ENCODE assay signal across 9 mouse cellular contexts in genomic region chr6:23462600-23463280, GRCm38 (mm10).
DNase-seq lines count a peak whose midpoint lies in the region; ATAC-seq lines count a peak whose summit lies in the region.
"Had no signal": no experiment of that assay in that cellular context is flagged by ENCODE, and none has a peak within 500 bp of the region (broad histone marks: within the 10 kb centered on the region; RNA-seq: fewer than 3 reads in every experiment).

No protein-coding gene starts in this region.

- H3K4me2 ChIP-seq in embryonic facial prominence, embryonic 11.5 days (ENCODE audit: low read depth, low read length): no peak overlapping the region

- peak; percentile 77 for DNase-seq in embryonic facial prominence, embryonic 11.5 days (ENCODE audit: low spot score)
- no peak for DNase-seq in embryonic facial prominence, embryonic 10.5 days (ENCODE audit: low spot score)
- peak; percentile 4 for DNase-seq in right cerebral cortex, adult 18-20 months
- DNase-seq in right cerebral cortex, postnatal 4 days: no peak
- DNase-seq in hindbrain, embryonic 10.5 days (ENCODE audit: low spot score): peak; percentile 7
- no peak for DNase-seq in ovary, postnatal 10 days (ENCODE audit: low spot score)
- DNase-seq in MN1 (ENCODE audit: low spot score): no peak

- H3K27ac ChIP-seq in embryonic facial prominence, embryonic 11.5 days (replicated peaks; ENCODE audit: low read depth, low read length): no peak overlapping the region
- no peak overlapping the region for H3K27ac ChIP-seq in embryonic facial prominence, embryonic 10.5 days (replicated peaks)
- no peak overlapping the region for H3K27ac ChIP-seq in hindbrain, embryonic 10.5 days

- H3K9ac ChIP-seq in embryonic facial prominence, embryonic 11.5 days (replicated peaks; ENCODE audit: low read length): peak overlapping the region; percentile 34; the same call in 1 of the 2 replicates

- 27% methylated on average over 8 of the region's 8 CpGs for WGBS in embryonic facial prominence, embryonic 11.5 days
- 22% methylated on average over 8 of the region's 8 CpGs for WGBS in embryonic facial prominence, embryonic 10.5 days
- WGBS in hindbrain, embryonic 10.5 days: 23% methylated on average over 8 of the region's 8 CpGs

- H3K4me1 ChIP-seq in embryonic facial prominence, embryonic 11.5 days (ENCODE audit: control insufficient read depth, insufficient read depth, low read length): no peaks in the 10 kb centered on the region
- no peaks in the 10 kb centered on the region for H3K4me1 ChIP-seq in embryonic facial prominence, embryonic 10.5 days
- no peaks in the 10 kb centered on the region for H3K4me1 ChIP-seq in hindbrain, embryonic 10.5 days (replicated peaks)

- H3K4me3 ChIP-seq in embryonic facial prominence, embryonic 11.5 days (ENCODE audit: low read depth, low read length): no peak overlapping the region
- no peak overlapping the region for H3K4me3 ChIP-seq in embryonic facial prominence, embryonic 10.5 days
- no peak overlapping the region for H3K4me3 ChIP-seq in hindbrain, embryonic 10.5 days

- no peaks in the 10 kb centered on the region for H3K9me3 ChIP-seq in embryonic facial prominence, embryonic 11.5 days (replicated peaks; ENCODE audit: control insufficient read depth, low read length)
- H3K9me3 ChIP-seq in embryonic facial prominence, embryonic 10.5 days: no peaks in the 10 kb centered on the region
- no peaks in the 10 kb centered on the region for H3K9me3 ChIP-seq in hindbrain, embryonic 10.5 days
- H3K9me3 ChIP-seq: G1E had no signal

- no peaks in the 10 kb centered on the region for H3K27me3 ChIP-seq in embryonic facial prominence, embryonic 11.5 days (ENCODE audit: control insufficient read depth, insufficient read depth, low read length)
- 0 out of 2 replicates have a peak, but pooled peaks cover 3% of the 10 kb centered on the region for H3K27me3 ChIP-seq in embryonic facial prominence, embryonic 10.5 days (replicated peaks; ENCODE audit: low read depth, poor library complexity, severe bottlenecking)
- peaks cover 3% of the 10 kb centered on the region; the same call in 1 of the 2 replicates for H3K27me3 ChIP-seq in hindbrain, embryonic 10.5 days (ENCODE audit: insufficient read depth, poor library complexity, severe bottlenecking)

- ATAC-seq in embryonic facial prominence, embryonic 11.5 days (replicated peaks; ENCODE audit: insufficient number of reproducible peaks, low FRiP score, low TSS enrichment, low read depth): peak; percentile 75; the same call in 1 of the 2 replicates
- peak; percentile 70 for ATAC-seq in megakaryocyte progenitor cell, adult 5-6 weeks (replicated peaks; ENCODE audit: poor library complexity)

- no peaks in the 10 kb centered on the region for H3K36me3 ChIP-seq in embryonic facial prominence, embryonic 11.5 days (replicated peaks; ENCODE audit: control insufficient read depth, insufficient read depth, low read depth, low read length)
- no peaks in the 10 kb centered on the region for H3K36me3 ChIP-seq in embryonic facial prominence, embryonic 10.5 days (replicated peaks)
- H3K36me3 ChIP-seq in hindbrain, embryonic 10.5 days: no peaks in the 10 kb centered on the region
- H3K36me3 ChIP-seq: G1E had no signal

Comparison
In these comparisons a context has a peak if more than half of its experiments do, and no peak if none do; other contexts are left out.
1. DNase-seq: peak in embryonic facial prominence, embryonic 11.5 days (single experiment), right cerebral cortex, adult 18-20 months (single experiment) and hindbrain, embryonic 10.5 days (single experiment); none in embryonic facial prominence, embryonic 10.5 days (single experiment), right cerebral cortex, postnatal 4 days (single experiment), ovary, postnatal 10 days (single experiment) and MN1 (single experiment).